Mouse (Mus musculus) G1E (cell line): ENCODE results near the gene Cideb. TPM values are rescaled to one million over a fixed set of nuclear protein-coding genes. Genes with fewer than 3 reads are reported as not detected.

Experiments
- ATAC-seq: 2 replicates; pipeline ENCODE4 v1.8.0; 2016; ENCODE audit warnings: mild to moderate bottlenecking; ENCODE audit not compliant: insufficient number of reproducible peaks, poor library complexity, low FRiP score, severe bottlenecking; ENCODE audit errors: extremely low read depth
- DNase-seq: peaks from one replicate; pipeline ENCODE4 v3.0.0; 2012; ENCODE audit warnings: low spot score
- H3K27me3 ChIP-seq: 2 replicates; pipeline ENCODE4 v1.6.1; 2012; ENCODE audit warnings: mild to moderate bottlenecking, low read length, inconsistent platforms; ENCODE audit not compliant: insufficient read depth
- H3K36me3 ChIP-seq: replicated peaks from 2 replicates; pipeline ENCODE3; 2012; ENCODE audit warnings: mild to moderate bottlenecking, inconsistent platforms
- H3K4me1 ChIP-seq: 2 replicates; pipeline ENCODE4 v1.6.1; 2012; ENCODE audit warnings: low read depth, low read length, inconsistent platforms, mixed read lengths; ENCODE audit not compliant: insufficient read depth
- H3K4me3 ChIP-seq: 2 replicates; pipeline ENCODE4 v1.5.1; 2012; ENCODE audit warnings: low read depth, mild to moderate bottlenecking, inconsistent platforms, low read length, moderate library complexity, mixed read lengths
- H3K9me3 ChIP-seq: replicated peaks from 2 replicates; pipeline ENCODE4 v1.6.1; 2012; ENCODE audit warnings: inconsistent platforms
- CTCF ChIP-seq: IDR thresholded peaks from 2 replicates; pipeline ENCODE4 v1.5.1; 2012; ENCODE audit warnings: low read depth, low read length, inconsistent platforms, mixed read lengths
- GATA1 ChIP-seq: IDR thresholded peaks from 2 replicates; pipeline ENCODE4 v1.6.1; 2012; ENCODE audit warnings: borderline replicate concordance, low read length, inconsistent platforms, mixed read lengths
- GATA2 ChIP-seq: IDR thresholded peaks from 2 replicates; pipeline ENCODE4 v1.6.1; 2012; ENCODE audit warnings: low read depth, low read length, inconsistent platforms, borderline replicate concordance
- POLR2AphosphoS5 ChIP-seq: IDR thresholded peaks from 2 replicates; pipeline ENCODE4 v1.6.1; 2012; ENCODE audit warnings: low read depth, low read length, inconsistent platforms; ENCODE audit not compliant: insufficient replicate concordance
- TAL1 ChIP-seq: conservative IDR thresholded peaks from 2 replicates; pipeline ENCODE4 v1.6.1; 2012; ENCODE audit warnings: low read depth, low read length, inconsistent platforms, mixed read lengths
- polyA plus RNA-seq: library from polyadenylated mRNA; stranded (reverse); fragments of >175 nt; gene quantifications from 2 replicates; pipeline ENCODE4 v1.2.3, GENCODE M21; 2012
- total RNA-seq, 2 experiments: library from RNA; stranded (forward) in 1 of 2; stranded (reverse) in 1 of 2; fragments of 200-1000 nt in 1 of 2; fragments of >200 nt in 1 of 2; fragmentation: Nextera tagmentation in 1 of 2; gene quantifications; 2 replicates each; pipeline ENCODE4 v1.2.3; 2014 to 2017

Cideb gene
- total and polyA plus RNA-seq, 3 experiments: 0.38 TPM; not detected in 2

DNA sequence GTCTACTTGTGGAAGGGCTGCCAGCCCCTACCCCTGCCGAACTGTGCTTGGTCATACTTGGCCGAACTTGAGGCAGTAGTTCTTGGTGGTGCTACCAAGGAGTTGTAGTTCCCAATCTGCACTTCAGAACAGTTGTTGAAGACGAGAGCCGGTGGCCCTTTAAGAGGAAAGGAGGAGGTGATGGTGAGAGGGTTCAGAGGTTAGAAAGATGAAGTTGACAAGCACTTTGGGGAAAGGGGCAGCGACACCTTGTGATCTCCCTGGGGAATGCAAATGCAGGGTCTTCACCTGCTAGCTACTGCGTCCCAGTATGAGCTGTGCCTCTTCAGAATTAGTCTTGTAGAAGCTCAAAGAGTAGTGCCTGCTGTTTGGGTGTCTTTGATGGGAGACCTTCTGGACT is 26.9 kb upstream of the Cideb start:
- ATAC-seq: no peak
- no peaks in the 10 kb centered on the region for H3K9me3 ChIP-seq
- H3K27me3 ChIP-seq: peaks cover 88% of the 10 kb centered on the region
- H3K4me1 ChIP-seq: peaks cover 23% of the 10 kb centered on the region
- DNase-seq: no peak
- no peaks in the 10 kb centered on the region for H3K36me3 ChIP-seq
- TF ChIP-seq POLR2AphosphoS5 (no peak), TAL1 (no peak), GATA2 (no peak), CTCF (no peak), GATA1 (no peak)
- no peak overlapping the region for H3K4me3 ChIP-seq

DNA sequence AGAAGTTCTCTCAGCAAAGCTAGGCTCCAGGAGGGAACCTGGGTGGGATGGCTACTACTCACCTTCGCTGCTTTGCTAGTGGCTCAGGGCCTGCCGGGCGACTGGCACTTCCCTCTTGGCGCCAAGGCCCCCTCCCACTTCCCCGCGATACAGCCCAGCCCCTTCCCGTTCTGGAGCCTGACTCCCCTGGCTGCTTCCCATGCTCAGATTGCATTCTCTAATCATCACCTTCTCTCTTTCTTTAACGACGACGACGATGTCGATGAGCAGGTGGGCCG is 25.6 kb upstream of the Cideb start, which contains the start of gene Adcy4:
Gene Adcy4, minus strand, starts transcription at position 138 of the 278 bp plus-strand sequence.
- Histone ChIP-seq H3K4me1 (peaks cover 27% of the 10 kb centered on the region), H3K27me3 (peaks cover 93% of the 10 kb centered on the region), H3K4me3 (no peak within 1 kb of the TSS), H3K36me3 (no peaks in the 10 kb centered on the region), H3K9me3 (no peaks in the 10 kb centered on the region)
- ATAC-seq (no peak), DNase-seq (no peak)
- TF ChIP-seq GATA2 (no peak), GATA1 (no peak), TAL1 (no peak), POLR2AphosphoS5 (no peak), CTCF (no peak)

DNA sequence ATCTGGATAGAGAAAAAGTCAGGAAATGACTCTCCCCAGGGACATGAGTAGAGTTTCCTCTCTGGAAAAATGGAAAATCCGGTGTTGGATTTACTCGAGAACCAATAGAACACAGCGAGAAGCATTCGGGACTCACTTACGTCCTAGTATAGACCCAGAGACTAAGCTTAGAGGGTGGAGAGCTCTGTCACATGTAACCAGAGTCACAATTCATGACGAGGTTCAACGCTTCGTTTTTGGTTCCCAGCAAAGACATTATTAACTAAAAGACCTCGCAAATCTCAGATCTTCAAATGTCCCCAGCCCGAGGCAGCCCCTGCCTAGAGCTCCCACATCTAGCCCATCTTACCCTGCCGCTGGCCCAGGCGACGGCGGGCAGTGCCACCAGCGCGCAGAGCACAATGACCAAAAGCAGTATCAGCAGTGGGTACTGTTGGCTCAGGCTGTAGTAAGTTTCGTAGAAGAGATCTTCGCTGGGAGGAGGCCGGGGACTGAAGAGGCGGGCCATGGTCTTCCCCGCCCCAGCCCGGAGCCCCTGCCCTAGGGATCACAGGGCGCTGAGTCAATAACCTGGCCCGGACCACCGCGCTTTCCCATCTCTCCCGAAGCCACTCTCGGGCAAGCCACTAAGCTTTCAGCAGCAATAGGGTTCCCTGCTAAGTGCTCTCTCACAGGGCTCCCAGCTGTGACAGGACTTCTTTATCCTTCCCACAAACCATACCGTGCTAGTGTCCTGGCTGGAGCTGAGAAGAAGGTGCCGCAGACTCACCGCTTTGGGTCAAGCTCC is 25.1 kb upstream of the Cideb start:
- ATAC-seq: no peak

DNA sequence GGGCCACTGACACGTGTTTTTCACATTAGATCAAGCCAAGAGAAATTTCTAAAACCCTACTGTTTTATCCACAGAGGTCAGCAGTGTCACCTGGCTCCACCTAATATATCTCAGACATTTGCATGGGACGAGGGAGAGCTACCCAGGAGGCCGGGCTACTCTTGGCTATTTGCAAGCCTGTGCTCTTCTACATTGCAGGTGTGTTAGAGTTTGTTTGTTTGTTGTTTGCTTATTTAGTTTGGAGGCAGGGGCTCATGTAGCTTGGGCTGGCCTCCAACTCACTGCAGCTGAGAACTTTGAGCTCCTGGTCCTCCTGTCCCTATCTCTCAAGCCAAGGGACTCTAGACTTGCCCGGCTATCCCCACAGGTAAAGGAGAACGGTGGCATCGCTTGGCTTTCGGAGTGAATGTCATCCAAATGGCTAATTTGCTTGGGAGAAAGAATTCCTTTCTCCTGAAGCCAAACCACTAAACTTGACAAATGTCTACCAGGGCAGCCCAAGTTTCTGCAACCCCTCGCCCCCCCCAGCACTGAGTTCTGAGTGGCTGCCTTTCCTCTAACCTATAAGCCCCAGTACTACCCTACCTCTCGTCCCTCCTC is 24.2 kb upstream of the Cideb start:
- TF ChIP-seq POLR2AphosphoS5 (no peak), CTCF (no peak), GATA1 (no peak), TAL1 (no peak), GATA2 (no peak)
- Histone ChIP-seq H3K36me3 (no peaks in the 10 kb centered on the region), H3K4me3 (no peak overlapping the region), H3K27me3 (peaks cover 93% of the 10 kb centered on the region), H3K9me3 (no peaks in the 10 kb centered on the region), H3K4me1 (peaks cover 34% of the 10 kb centered on the region)
- no peak for DNase-seq
- no peak for ATAC-seq

More for the DNA sequence above, 25.1 kb upstream of the Cideb start:
- Histone ChIP-seq H3K4me1 (peaks cover 30% of the 10 kb centered on the region), H3K27me3 (peaks cover 93% of the 10 kb centered on the region), H3K9me3 (no peaks in the 10 kb centered on the region), H3K4me3 (no peak overlapping the region), H3K36me3 (no peaks in the 10 kb centered on the region)
- TF ChIP-seq GATA2: no peak
- TF ChIP-seq GATA1: no peak
- TF ChIP-seq TAL1: no peak
- TF ChIP-seq POLR2AphosphoS5: no peak
- no peak for TF ChIP-seq CTCF
- DNase-seq: no peak

DNA sequence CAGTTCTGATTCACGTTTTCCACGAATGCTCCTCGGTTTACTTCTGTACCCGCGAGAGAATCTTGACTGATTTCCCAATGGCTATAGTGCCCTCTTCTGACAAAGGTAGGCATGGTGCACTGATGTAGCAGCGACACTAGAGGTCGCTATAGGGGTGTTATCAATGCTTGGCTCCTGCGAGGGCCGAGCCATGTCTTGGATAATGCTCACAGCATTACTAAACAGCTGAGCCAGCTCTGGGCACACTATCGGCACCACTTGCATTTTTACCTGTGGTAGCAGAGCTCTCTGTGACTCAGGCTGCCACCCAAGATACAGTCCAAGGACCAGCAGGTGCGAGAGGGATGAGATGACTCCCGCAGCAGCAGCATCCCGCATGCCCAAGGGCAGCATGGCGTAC is 23.1 kb upstream of the Cideb start:
- H3K27me3 ChIP-seq: peaks cover 92% of the 10 kb centered on the region
- ATAC-seq: peak; percentile 40
- no peak for TF ChIP-seq GATA2
- peak; percentile 96 for TF ChIP-seq CTCF
- no peak overlapping the region; the same call in 1 of the 2 replicates for H3K4me3 ChIP-seq
- no peaks in the 10 kb centered on the region for H3K9me3 ChIP-seq
- no peaks in the 10 kb centered on the region for H3K36me3 ChIP-seq
- H3K4me1 ChIP-seq: peaks cover 45% of the 10 kb centered on the region
- DNase-seq: peak; percentile 75

DNA sequence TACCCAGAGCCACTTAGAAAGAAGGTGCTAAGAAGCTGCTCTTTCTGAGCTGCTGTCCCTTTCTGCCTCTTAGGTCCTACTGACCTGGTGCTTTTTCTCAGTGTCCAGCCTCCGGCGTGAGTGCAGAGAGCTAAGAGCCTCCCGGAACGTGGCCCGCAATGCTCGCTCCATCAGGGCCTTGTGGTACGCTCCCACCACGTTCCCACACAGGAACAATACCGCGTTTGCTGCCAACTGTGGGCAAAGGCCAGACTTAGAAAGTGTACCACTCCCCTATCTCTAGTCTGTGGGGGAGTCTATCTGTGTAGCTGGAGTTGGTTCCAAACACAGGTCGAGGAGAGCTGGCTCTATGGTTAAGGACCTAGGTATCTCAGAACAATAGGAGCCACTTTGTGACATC is 22.5 kb upstream of the Cideb start:
- peaks cover 46% of the 10 kb centered on the region for H3K4me1 ChIP-seq
- H3K9me3 ChIP-seq: no peaks in the 10 kb centered on the region
- H3K4me3 ChIP-seq: no peak overlapping the region
- peaks cover 89% of the 10 kb centered on the region for H3K27me3 ChIP-seq
- no peaks in the 10 kb centered on the region for H3K36me3 ChIP-seq
- TF ChIP-seq GATA2 (no peak), POLR2AphosphoS5 (no peak)
- DNase-seq: no peak
- no peak for ATAC-seq
